Mouse (Mus musculus) heart, adult 9 months (tissue): ENCODE data around the gene Olfr1271.
"Not testable (repeated sequence)": the region's sequence is repeated elsewhere in the genome, so short reads cannot be mapped to it uniquely, and the experiment has no call there.

Experiments used
- DNase-seq, 2 experiments: peaks; one replicate each; pipeline ENCODE4 v3.0.0; 2022; ENCODE audit warnings: low spot score in 2 of 2

Gene Olfr1271

GRCm38 (mm10) chr2:90270932-90271331, at the start of gene Olfr1271:
Gene Olfr1271, minus strand, starts transcription at chr2:90271032.
- no peak for DNase-seq

- no peak for DNase-seq
Measured at GRCm38 (mm10) chr2:90292741-90293140, 21.9 kb upstream of the Olfr1271 start, which contains the start of gene Olfr1272. Gene Olfr1272, minus strand, starts transcription at chr2:90292841.

- no peak for DNase-seq
Measured at GRCm38 (mm10) chr2:90257492-90257891, 13.3 kb downstream of the Olfr1271 start, which contains the start of gene Olfr142. Gene Olfr142, minus strand, starts transcription at chr2:90257592.

GRCm38 (mm10) chr2:90224393-90224792, 46.4 kb downstream of the Olfr1271 start, which contains the start of gene Olfr1506:
Gene Olfr1506, minus strand, starts transcription at chr2:90224493.
- not testable (repeated sequence) for DNase-seq
